Mouse (Mus musculus): ENCODE measurements at regions not wholly inside any gene's neighbourhood (a gene's known extent, or its start where the extent isn't known, plus 50 kb on each side); places are given as distances from the start of the nearest gene placed in this dataset.

- H3K9me3 ChIP-seq (replicated peaks; ENCODE audit: insufficient read depth, low read length) = no peaks in the 10 kb centered on the region
- H3K4me1 ChIP-seq (ENCODE audit: control insufficient read depth in 1 of 2, insufficient read depth in 2 of 2, low read length in 2 of 2) = no peaks in the 10 kb centered on the region
- H3K9ac ChIP-seq (ENCODE audit: control insufficient read depth, low read depth, low read length, poor library complexity, severe bottlenecking) = no peak overlapping the region
- H3K79me2 ChIP-seq (ENCODE audit: control insufficient read depth, insufficient read depth, low read length, poor library complexity) = no peaks in the 10 kb centered on the region
- H3K4me3 ChIP-seq (ENCODE audit: control insufficient read depth in 1 of 2, insufficient read depth in 1 of 2, low read depth in 2 of 2, low read length in 2 of 2) = no peak overlapping the region
- no peaks in the 10 kb centered on the region for H3K36me3 ChIP-seq (ENCODE audit: control insufficient read depth in 1 of 2, insufficient read depth in 2 of 2, low read length in 2 of 2)
- no peak overlapping the region for H3K27ac ChIP-seq (ENCODE audit: control insufficient read depth, low read depth, low read length)
- TF ChIP-seq SMC3 (IDR thresholded peaks at IDR 0.05; ENCODE audit: low read depth, low read length) (no peak), E2F4 (IDR thresholded peaks at IDR 0.05; ENCODE audit: borderline replicate concordance, low read depth, low read length) (no peak), CHD2 (IDR thresholded peaks at IDR 0.05; ENCODE audit: low read length) (no peak), CTCF (IDR thresholded peaks at IDR 0.05 in 2 of 3, conservative IDR thresholded peaks at IDR 0.05 in 1 of 3; ENCODE audit: control insufficient read depth in 1 of 3, insufficient read depth in 1 of 3, low read depth in 2 of 3, low read length in 3 of 3, poor library complexity in 1 of 3, severe bottlenecking in 1 of 3) (no peak), TAL1 (IDR thresholded peaks at IDR 0.05; ENCODE audit: low read length) (no peak), MAZ (IDR thresholded peaks at IDR 0.05; ENCODE audit: low read depth, low read length) (no peak), RCOR1 (IDR thresholded peaks at IDR 0.05; ENCODE audit: low read depth, low read length) (no peak), HCFC1 (IDR thresholded peaks at IDR 0.05; ENCODE audit: low read depth, low read length) (no peak), POLR2AphosphoS5 (IDR thresholded peaks at IDR 0.05; ENCODE audit: borderline replicate concordance, low read depth, low read length) (no peak), RAD21 (IDR thresholded peaks at IDR 0.05; ENCODE audit: low read depth, low read length) (no peak), TCF12 (IDR thresholded peaks at IDR 0.05; ENCODE audit: low read depth, low read length) (no peak), UBTF (IDR thresholded peaks at IDR 0.05; ENCODE audit: borderline replicate concordance, insufficient read depth, low read depth, low read length) (no peak), MYB (IDR thresholded peaks at IDR 0.05; ENCODE audit: low read depth, low read length) (no peak), MAX (IDR thresholded peaks at IDR 0.05; ENCODE audit: low read length) (no peak), MAFK (IDR thresholded peaks at IDR 0.05; ENCODE audit: borderline replicate concordance, low read depth, low read length) (no peak), ZMIZ1 (IDR thresholded peaks at IDR 0.05; ENCODE audit: low read depth, low read length) (no peak), ETS1 (IDR thresholded peaks at IDR 0.05; ENCODE audit: low read depth, low read length) (no peak), GATA1 (IDR thresholded peaks at IDR 0.05; ENCODE audit: low read depth, low read length) (no peak), USF2 (IDR thresholded peaks at IDR 0.05; ENCODE audit: borderline replicate concordance in 1 of 2, insufficient read depth in 1 of 2, low read depth in 1 of 2, low read length in 2 of 2) (no peak)
- no peak for DNase-seq (ENCODE audit: low read depth, low spot score)
- H3K27me3 ChIP-seq (ENCODE audit: control insufficient read depth in 1 of 2, insufficient read depth in 2 of 2, low read length in 2 of 2) = no peaks in the 10 kb centered on the region
Observed at GRCm38 (mm10) chr8:112308354-112308753, 261.5 kb upstream of the Cntnap4 start.

DNA sequence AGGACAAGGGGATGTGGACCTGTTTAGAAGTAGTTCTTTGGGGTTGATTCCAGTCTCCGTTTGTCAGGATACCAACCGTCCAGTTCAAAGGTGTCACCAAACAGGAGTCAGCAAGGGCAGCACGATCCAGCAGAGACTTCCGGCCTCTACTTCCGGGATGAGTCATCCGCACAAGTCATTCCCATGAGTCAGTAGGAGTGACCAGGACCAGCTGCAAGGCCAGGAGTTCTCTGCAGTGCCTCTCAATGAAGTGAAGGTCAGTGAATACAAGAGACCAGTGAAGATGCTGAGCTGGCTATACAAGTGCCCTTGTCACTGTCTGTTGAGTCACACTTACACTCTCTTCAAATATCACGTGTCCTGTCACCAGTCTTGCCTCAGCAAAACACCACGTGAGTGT, 272.8 kb upstream of the Cntnap4 start:
- Histone ChIP-seq H3K4me1 (ENCODE audit: control insufficient read depth in 1 of 2, insufficient read depth in 2 of 2, low read length in 2 of 2) (no peaks in the 10 kb centered on the region), H3K36me3 (ENCODE audit: control insufficient read depth in 1 of 2, insufficient read depth in 2 of 2, low read length in 2 of 2) (no peaks in the 10 kb centered on the region), H3K4me3 (ENCODE audit: control insufficient read depth in 1 of 2, insufficient read depth in 1 of 2, low read depth in 2 of 2, low read length in 2 of 2) (no peak overlapping the region), H3K9me3 (replicated peaks; ENCODE audit: insufficient read depth, low read length) (no peaks in the 10 kb centered on the region), H3K79me2 (ENCODE audit: control insufficient read depth, insufficient read depth, low read length, poor library complexity) (no peaks in the 10 kb centered on the region), H3K9ac (ENCODE audit: control insufficient read depth, low read depth, low read length, poor library complexity, severe bottlenecking) (no peak overlapping the region), H3K27ac (ENCODE audit: control insufficient read depth, low read depth, low read length) (no peak overlapping the region), H3K27me3 (ENCODE audit: control insufficient read depth in 1 of 2, insufficient read depth in 2 of 2, low read length in 2 of 2) (no peaks in the 10 kb centered on the region)
- TF ChIP-seq CHD1 (IDR thresholded peaks at IDR 0.05; ENCODE audit: low read depth, low read length) (no peak), ZNF384 (IDR thresholded peaks at IDR 0.05; ENCODE audit: low read depth, low read length) (no peak), MAFK (IDR thresholded peaks at IDR 0.05; ENCODE audit: borderline replicate concordance, low read depth, low read length) (no peak), USF1 (IDR thresholded peaks at IDR 0.05; ENCODE audit: low read depth, low read length) (no peak), CHD2 (IDR thresholded peaks at IDR 0.05; ENCODE audit: low read length) (no peak), TAL1 (IDR thresholded peaks at IDR 0.05; ENCODE audit: low read length) (no peak), CTCF (IDR thresholded peaks at IDR 0.05 in 2 of 3, conservative IDR thresholded peaks at IDR 0.05 in 1 of 3; ENCODE audit: control insufficient read depth in 1 of 3, insufficient read depth in 1 of 3, low read depth in 2 of 3, low read length in 3 of 3, poor library complexity in 1 of 3, severe bottlenecking in 1 of 3) (no peak), E2F4 (IDR thresholded peaks at IDR 0.05; ENCODE audit: borderline replicate concordance, low read depth, low read length) (no peak), JUND (IDR thresholded peaks at IDR 0.05; ENCODE audit: low read depth, low read length) (no peak), ETS1 (IDR thresholded peaks at IDR 0.05; ENCODE audit: low read depth, low read length) (no peak), HCFC1 (IDR thresholded peaks at IDR 0.05; ENCODE audit: low read depth, low read length) (no peak), TCF12 (IDR thresholded peaks at IDR 0.05; ENCODE audit: low read depth, low read length) (no peak)
- no peak for DNase-seq (ENCODE audit: low read depth, low spot score)
